Mouse (Mus musculus): Measurements from ENCODE around the gene Ppp1r13l.

Ppp1r13l gene

GRCm38 (mm10) chr7:19368380-19368779, 8.8 kb downstream of the Ppp1r13l start:
- no peak for DNase-seq (ENCODE audit: low read depth)

GRCm38 (mm10) chr7:19369823-19370425, 10.4 kb downstream of the Ppp1r13l start:
- no peak for DNase-seq (ENCODE audit: low read depth)

GRCm38 (mm10) chr7:19373367-19373766, 13.8 kb downstream of the Ppp1r13l start:
- DNase-seq (ENCODE audit: low read depth): no peak

GRCm38 (mm10) chr7:19375368-19375767, 15.8 kb downstream of the Ppp1r13l start:
- DNase-seq (ENCODE audit: low read depth): no peak

- DNase-seq (ENCODE audit: low read depth): no peak
These were observed 16.5 kb downstream of the Ppp1r13l start for GRCm38 (mm10) chr7:19376019-19376418.

- no peak for DNase-seq (ENCODE audit: low read depth)
These were observed 18.5 kb downstream of the Ppp1r13l start for GRCm38 (mm10) chr7:19378049-19378448.

- DNase-seq (ENCODE audit: low read depth): peak; percentile 98
These were observed 22.0 kb downstream of the Ppp1r13l start, which contains the start of gene Ercc2 for GRCm38 (mm10) chr7:19381377-19382165. Ercc2 (plus strand) TSS chr7:19382010.

GRCm38 (mm10) chr7:19382166-19382541, 22.6 kb downstream of the Ppp1r13l start:
- DNase-seq (ENCODE audit: low read depth): no peak

- no peak for DNase-seq (ENCODE audit: low read depth)
These were observed 24.2 kb downstream of the Ppp1r13l start for GRCm38 (mm10) chr7:19383708-19384107.

GRCm38 (mm10) chr7:19388699-19389413, 29.3 kb downstream of the Ppp1r13l start:
- DNase-seq (ENCODE audit: low read depth): no peak

GRCm38 (mm10) chr7:19394484-19394883, 34.9 kb downstream of the Ppp1r13l start:
- DNase-seq (ENCODE audit: low read depth): no peak

GRCm38 (mm10) chr7:19399496-19400280, 40.1 kb downstream of the Ppp1r13l start:
- peak; percentile 35 for DNase-seq (ENCODE audit: low read depth)

GRCm38 (mm10) chr7:19400946-19401345, 41.4 kb downstream of the Ppp1r13l start:
- DNase-seq (ENCODE audit: low read depth): no peak

- DNase-seq (ENCODE audit: low read depth): no peak
These were observed 43.1 kb downstream of the Ppp1r13l start for GRCm38 (mm10) chr7:19402535-19403112.

- no peak for DNase-seq (ENCODE audit: low read depth)
These were observed 44.3 kb downstream of the Ppp1r13l start, which contains the start of gene Klc3 for GRCm38 (mm10) chr7:19403731-19404296. Klc3 (minus strand) TSS chr7:19404104.

- no peak for DNase-seq (ENCODE audit: low read depth)
These were observed 44.9 kb downstream of the Ppp1r13l start, which contains the start of gene Ckm for GRCm38 (mm10) chr7:19404476-19404875. Ckm (plus strand) TSS chr7:19404776.

- DNase-seq (ENCODE audit: low read depth): peak; percentile 36
These were observed 45.9 kb downstream of the Ppp1r13l start for GRCm38 (mm10) chr7:19405417-19405816.

GRCm38 (mm10) chr7:19409753-19410152, 50.2 kb downstream of the Ppp1r13l start:
- no peak for DNase-seq (ENCODE audit: low read depth)

GRCm38 (mm10) chr7:19410766-19411344, 51.3 kb downstream of the Ppp1r13l start:
- DNase-seq (ENCODE audit: low read depth): no peak

- DNase-seq (ENCODE audit: low read depth): no peak
These were observed 52.2 kb downstream of the Ppp1r13l start for GRCm38 (mm10) chr7:19411783-19412182.

- no peak for DNase-seq (ENCODE audit: low read depth)
These were observed 54.0 kb downstream of the Ppp1r13l start for GRCm38 (mm10) chr7:19413525-19413924.
